Mouse (Mus musculus) ES-E14 (cell line): ENCODE results near the gene Tmem151a.

Experiments used
- CHD2 ChIP-seq: IDR thresholded peaks from 2 replicates; pipeline ENCODE4 v1.6.1; 2014; ENCODE audit warnings: mild to moderate bottlenecking, low read depth, low read length, inconsistent platforms
- HCFC1 ChIP-seq: IDR thresholded peaks from 2 replicates; pipeline ENCODE4 v1.6.1; 2012; ENCODE audit warnings: low read length, inconsistent platforms, borderline replicate concordance; ENCODE audit not compliant: insufficient read depth

DNA sequence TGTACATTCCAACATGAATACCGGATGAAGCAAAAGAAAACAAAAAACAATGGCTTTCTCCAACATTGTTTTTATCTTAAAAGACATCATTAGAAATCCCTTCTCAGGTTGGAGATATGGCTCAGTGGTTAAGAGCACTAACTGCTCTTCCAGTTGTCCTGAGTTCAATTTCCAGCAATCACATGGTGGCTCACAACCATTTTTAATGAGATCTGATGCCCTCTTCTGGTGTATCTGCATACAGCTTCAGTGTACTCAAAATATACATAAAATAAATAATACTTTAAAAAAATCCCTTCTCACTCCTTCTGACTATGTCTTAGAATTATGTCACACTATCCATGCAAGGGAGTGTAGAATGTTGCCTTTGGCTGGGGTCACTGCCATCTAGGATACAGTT, 6.1 kb downstream of the Tmem151a start:
- TF ChIP-seq CHD2 (no peak), HCFC1 (no peak)
